Mouse (Mus musculus): ENCODE results near the gene Snrpb. TPM values are rescaled to one million over a fixed set of nuclear protein-coding genes. Genes with fewer than 3 reads are reported as not detected.

The Snrpb gene
- polyA plus RNA-seq (2015; fragmentation: Nextera tagmentation; extraction: Ambion mirVana) = 329 and 360 TPM in 2 replicates

DNA sequence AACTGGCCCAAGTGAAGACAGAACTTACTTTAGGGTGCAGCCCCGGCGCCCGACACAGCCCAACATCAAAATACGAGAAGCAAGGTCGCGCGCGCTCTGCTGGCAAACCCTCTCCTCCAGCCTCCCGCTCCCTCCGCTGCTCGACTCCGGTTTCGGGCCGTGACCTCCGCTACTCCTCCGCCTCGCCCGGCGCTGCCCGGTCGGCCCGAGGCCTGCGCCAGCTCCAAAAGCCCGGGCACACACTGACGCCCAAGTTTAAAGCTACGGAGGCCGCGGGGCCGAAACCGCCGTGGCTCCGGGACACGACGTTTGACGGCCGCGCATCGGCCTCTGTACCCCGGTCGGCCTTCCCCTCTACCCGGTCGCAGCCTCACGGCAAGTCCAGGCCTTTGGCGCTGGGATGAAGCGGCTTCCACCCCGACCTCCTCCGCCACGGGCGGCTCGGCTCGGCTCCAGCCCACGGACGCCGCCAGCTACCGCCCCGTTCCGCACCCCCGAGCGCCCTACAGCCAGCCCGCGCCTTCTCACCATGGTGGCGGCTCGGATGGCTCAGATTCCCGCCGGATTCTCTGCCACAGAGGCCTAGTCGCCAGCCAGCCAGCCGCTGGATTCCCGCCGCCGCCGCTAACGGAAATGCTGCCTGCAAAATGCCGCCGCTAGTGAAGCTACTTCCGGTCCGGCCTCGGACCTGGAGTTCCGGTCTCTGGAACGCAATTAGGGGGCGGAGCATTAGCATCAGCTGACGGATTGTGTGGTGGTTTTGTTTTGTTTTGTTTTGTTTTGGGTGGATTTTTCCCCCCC is at the start of gene Snrpb:
Gene Snrpb, minus strand, starts transcription at position 698 of the 801 bp plus-strand sequence.

DNA sequence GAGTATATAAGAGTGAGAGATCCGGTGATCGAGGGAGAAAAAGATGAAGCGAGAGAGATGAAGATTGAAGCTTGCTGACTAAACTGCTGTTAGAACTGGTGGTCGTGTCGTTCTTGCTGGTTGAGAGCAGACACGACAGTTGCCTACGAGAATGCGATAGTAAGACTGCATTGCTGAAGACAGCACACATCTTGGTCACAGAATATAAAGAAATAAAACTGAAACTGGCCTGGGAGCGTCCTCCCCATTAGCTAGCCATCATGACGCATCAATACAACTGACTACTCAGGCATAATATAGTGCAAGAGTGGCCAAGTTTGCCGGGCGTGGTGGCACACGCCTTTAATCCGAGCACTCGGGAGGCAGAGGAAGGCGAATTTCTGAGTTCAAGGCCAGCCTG is 15.7 kb upstream of the Snrpb start, which contains the start of gene Tmc2:
Gene Tmc2, plus strand, starts transcription at position 301 of the 400 bp plus-strand sequence.

Other genes starting within 250 kb of the Snrpb start
- gene Tgm3, start 167.1 kb downstream of the Snrpb start, polyA plus RNA-seq (2015; fragmentation: Nextera tagmentation; extraction: Ambion mirVana) = 0.06 TPM in 1 of 2 replicates, not detected in the other
- 0.06 TPM in 1 of 2 replicates, not detected in the other for gene Tgm6, start 67.0 kb downstream of the Snrpb start, polyA plus RNA-seq (2015; fragmentation: Nextera tagmentation; extraction: Ambion mirVana)
- gene Tmc2, start 15.8 kb upstream of the Snrpb start, polyA plus RNA-seq (2015; fragmentation: Nextera tagmentation; extraction: Ambion mirVana) = not detected in 2 replicates
- 83.8 and 131 TPM in 2 replicates for gene Nop56, start 95.0 kb upstream of the Snrpb start, polyA plus RNA-seq (2015; fragmentation: Nextera tagmentation; extraction: Ambion mirVana)
- 134 and 179 TPM in 2 replicates for gene Idh3b, start 105.1 kb upstream of the Snrpb start, polyA plus RNA-seq (2015; fragmentation: Nextera tagmentation; extraction: Ambion mirVana)
- 3.4 and 4.7 TPM in 2 replicates for gene Ebf4, start 115.8 kb upstream of the Snrpb start, polyA plus RNA-seq (2015; fragmentation: Nextera tagmentation; extraction: Ambion mirVana)
- 26.7 and 37.1 TPM in 2 replicates for gene Cpxm1, start 218.2 kb upstream of the Snrpb start, polyA plus RNA-seq (2015; fragmentation: Nextera tagmentation; extraction: Ambion mirVana)
- not detected in 2 replicates for gene Gm28372, start 225.8 kb upstream of the Snrpb start, polyA plus RNA-seq (2015; fragmentation: Nextera tagmentation; extraction: Ambion mirVana)
- 0.39 TPM in 1 of 2 replicates, not detected in the other for gene 1700020A23Rik, start 225.9 kb upstream of the Snrpb start, polyA plus RNA-seq (2015; fragmentation: Nextera tagmentation; extraction: Ambion mirVana)
- gene Tmem239, start 227.1 kb upstream of the Snrpb start, polyA plus RNA-seq (2015; fragmentation: Nextera tagmentation; extraction: Ambion mirVana) = 0.10 TPM in 1 of 2 replicates, not detected in the other
- 39.7 and 58.6 TPM in 2 replicates for gene Vps16, start 244.9 kb upstream of the Snrpb start, polyA plus RNA-seq (2015; fragmentation: Nextera tagmentation; extraction: Ambion mirVana)
- 8.3 and 11.9 TPM in 2 replicates for gene Pced1a, start 245.3 kb upstream of the Snrpb start, polyA plus RNA-seq (2015; fragmentation: Nextera tagmentation; extraction: Ambion mirVana)

Measured in adrenal gland, postnatal 0 days (tissue).